Mouse (Mus musculus) cerebellum, adult 9-10 months (tissue): ENCODE data around the gene Baz2b.
A peak's percentile ranks its signal among the peaks of the same experiment; 100 is the strongest.

Experiments used
- DNase-seq: peaks from one replicate; pipeline ENCODE4 v3.0.0; 2022

Baz2b gene

GRCm38 (mm10) chr2:60209703-60210651 lies at the start of gene Baz2b, which contains the start of gene March7:
Gene Baz2b, minus strand, starts transcription at chr2:60209839.
Gene March7, plus strand, starts transcription at chr2:60209887.
- DNase-seq = peak; percentile 79

- no peak for DNase-seq
These were observed 49.5 kb upstream of the Baz2b start for GRCm38 (mm10) chr2:60259186-60259585.

DNA sequence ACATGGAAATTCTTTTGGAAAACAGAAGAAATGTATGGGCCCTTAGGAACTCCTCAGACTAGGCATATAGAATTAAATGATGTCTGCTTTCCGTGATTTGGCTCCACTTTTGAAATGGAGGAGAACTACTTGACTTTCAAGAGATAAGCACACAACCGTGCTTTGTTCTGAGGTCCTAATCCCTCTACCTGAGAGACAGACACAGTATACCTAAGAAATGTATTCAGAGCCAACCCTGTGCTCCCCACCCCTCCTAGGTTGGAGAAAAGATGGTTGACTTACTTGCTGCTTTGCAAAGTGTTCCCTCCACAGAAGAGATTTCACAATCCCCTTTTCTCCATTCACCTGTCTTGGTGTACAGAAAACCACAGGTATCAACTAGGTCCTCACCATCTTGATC lies 47.1 kb upstream of the Baz2b start:
- DNase-seq = no peak

- DNase-seq = no peak
These were observed 43.9 kb upstream of the Baz2b start for GRCm38 (mm10) chr2:60253506-60253905.

DNA sequence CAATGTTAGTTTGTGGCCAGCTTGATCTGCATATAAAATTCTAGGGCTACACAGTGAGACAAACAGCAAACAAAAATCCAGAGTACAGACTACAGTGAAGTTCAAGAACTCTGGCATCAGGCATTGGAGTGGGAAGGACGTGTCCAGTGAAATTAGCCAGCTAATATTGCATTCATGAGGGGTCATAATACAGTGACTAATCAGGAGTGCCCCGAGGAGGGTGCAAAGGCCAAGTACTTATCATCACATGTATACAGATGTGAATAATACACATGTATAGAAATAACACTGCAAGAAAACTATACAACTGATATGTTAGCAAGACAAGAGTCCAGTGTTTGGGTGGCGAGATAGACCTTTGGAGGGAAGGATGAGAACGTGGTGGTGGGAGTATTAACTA lies 43.1 kb upstream of the Baz2b start:
- no peak for DNase-seq

DNA sequence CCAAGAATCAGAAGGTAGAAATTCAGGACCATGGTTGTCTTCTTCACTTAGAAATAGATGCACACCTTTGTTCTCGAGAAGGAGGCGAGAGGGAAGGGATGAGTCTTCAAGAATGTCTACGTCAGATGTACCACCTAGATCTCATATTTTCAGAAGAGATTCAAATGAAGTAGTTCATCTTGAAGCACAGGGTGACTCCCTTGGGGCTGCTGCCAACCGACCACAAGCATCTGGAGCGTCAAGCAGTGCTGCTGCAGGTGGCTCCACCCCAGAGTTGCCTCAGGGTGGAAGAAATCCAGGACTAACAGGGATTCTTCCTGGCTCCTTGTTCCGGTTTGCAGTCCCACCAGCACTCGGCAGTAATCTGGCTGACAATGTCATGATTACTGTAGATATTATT lies 24.9 kb upstream of the Baz2b start:
- no peak for DNase-seq

GRCm38 (mm10) chr2:60233147-60233546 lies 23.5 kb upstream of the Baz2b start:
- no peak for DNase-seq

- DNase-seq = no peak
These were observed 20.7 kb upstream of the Baz2b start for GRCm38 (mm10) chr2:60230361-60230760.

GRCm38 (mm10) chr2:60228470-60228869 lies 18.8 kb upstream of the Baz2b start:
- no peak for DNase-seq

GRCm38 (mm10) chr2:60223489-60223888 lies 13.8 kb upstream of the Baz2b start:
- no peak for DNase-seq

- DNase-seq = no peak
These were observed 12.3 kb upstream of the Baz2b start for GRCm38 (mm10) chr2:60221954-60222353.

DNA sequence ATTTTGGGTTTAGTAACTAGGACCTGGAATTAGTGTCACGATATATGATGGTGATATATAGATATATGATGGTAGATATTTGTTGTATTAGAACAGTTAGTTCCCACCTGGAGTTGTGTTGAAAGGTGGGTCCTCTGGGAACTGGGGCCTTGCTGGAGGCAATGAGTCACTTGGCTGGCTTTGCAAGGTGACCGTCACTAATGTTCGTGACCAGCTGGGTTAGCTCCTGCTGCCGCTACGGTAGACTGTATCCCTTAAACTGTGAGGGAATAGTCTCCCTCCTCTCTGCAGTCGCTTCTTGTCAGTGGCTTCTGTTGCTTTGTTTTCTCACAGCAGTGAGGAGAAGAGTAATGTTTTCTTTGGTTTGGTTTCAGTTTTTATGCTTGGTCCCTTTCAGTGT lies 11.6 kb upstream of the Baz2b start:
- peak; percentile 50 for DNase-seq

DNA sequence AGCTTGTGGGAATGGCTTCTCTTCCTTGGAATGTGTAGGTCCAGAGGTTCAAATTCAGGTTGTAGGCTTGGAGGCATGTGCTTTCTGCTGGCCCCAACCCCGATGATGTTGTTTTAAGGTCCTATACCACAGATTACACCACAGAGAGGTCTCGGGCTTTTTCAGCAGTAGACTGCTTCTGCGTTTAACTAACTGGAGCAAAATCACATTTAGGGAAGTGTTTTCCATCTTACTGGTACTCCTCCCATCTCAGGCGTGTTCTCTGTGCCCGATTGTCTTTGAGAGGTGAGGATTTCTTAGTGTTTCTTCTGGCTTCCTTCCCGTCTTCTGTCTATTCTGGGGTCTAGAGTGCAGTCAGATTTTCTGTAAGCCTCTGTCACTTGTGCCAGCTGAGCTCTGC lies 8.0 kb upstream of the Baz2b start:
- DNase-seq = no peak

GRCm38 (mm10) chr2:60216547-60217153 lies 7.0 kb upstream of the Baz2b start:
- no peak for DNase-seq

DNA sequence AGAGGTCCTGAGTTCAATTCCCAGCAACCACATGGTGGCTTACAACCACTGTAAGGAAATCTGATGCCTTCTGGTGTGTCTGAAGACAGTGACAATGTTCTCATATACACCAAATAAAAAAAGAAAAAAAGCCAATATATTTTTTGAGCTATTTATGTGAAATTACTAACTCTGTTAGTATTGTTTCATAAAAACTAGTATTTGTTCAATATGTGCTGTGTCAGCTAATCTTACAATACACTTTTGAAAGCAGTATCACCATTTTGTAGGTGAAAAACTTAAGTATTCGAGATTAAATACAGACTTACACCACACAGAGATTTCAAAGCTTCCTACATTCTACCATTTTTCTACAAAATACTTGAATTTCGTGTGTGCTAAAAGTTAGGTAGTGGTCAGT lies 5.0 kb upstream of the Baz2b start:
- no peak for DNase-seq

GRCm38 (mm10) chr2:60212488-60212887 lies 2.8 kb upstream of the Baz2b start:
- DNase-seq = no peak

GRCm38 (mm10) chr2:60210821-60211220 lies 1.2 kb upstream of the Baz2b start:
- peak; percentile 39 for DNase-seq

DNA sequence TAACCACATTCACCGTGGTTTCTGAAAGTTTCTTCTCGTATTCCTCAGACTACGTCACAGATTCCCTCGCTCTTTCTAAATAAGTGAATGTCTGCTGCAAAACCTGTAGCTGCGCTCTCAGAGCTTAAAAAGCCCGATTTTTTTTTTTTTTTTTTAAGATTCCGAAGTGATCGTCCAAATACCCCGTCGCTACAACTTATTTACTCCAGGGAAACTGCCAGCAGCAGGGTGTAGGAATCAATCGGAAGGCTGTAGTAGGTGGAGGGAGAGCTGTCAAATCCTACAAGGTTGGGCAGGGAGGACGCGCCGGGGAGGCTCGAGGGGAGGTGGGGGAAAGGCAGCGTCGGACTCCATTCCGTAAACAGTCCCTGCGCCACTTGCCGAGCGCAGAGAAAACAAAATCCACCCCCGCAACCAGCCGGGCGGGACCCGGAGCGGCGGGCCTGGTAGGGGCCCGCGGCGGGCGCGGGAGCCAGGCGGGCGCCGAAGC lies 472 bp downstream of the Baz2b start:
- peak; percentile 63 for DNase-seq

DNA sequence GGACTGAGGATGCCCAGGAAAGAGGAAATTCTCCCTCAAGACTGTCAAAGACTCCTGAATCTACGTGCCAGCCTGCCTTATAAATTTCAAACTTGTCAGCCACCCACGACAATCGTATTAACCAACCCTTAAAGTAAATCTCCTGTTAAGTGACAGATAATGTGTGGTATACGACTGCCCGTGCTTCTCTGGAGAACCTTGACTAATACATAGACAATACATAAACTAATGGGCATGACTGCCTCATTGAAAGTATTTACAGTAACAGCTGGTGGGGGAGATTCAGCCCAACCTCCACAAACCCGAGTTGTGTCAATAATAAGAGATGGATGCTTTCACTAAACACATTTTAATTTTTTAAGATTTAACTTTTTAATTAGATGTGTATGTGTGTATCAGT lies 3.8 kb downstream of the Baz2b start:
- DNase-seq = no peak

DNA sequence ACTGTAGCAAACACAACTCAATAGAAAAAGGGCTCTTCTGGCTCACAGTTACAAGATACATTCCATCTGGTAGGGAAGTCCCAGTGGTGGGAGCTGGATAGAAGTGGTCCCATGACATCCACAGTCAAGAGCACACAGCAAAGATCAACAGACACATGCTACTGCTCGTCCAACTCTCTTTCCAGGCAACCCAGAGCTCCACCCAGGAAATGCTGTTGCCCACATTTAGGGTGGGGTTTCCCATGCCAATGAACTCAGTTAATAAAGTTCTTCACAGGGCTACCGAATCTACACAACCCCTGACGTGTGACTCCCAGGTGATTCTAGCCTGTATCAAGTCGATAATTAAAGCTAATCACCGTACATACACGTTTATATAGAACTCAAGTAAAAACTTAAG lies 5.5 kb downstream of the Baz2b start:
- no peak for DNase-seq

GRCm38 (mm10) chr2:60203733-60204132 lies 5.9 kb downstream of the Baz2b start:
- DNase-seq = no peak

GRCm38 (mm10) chr2:60202900-60203530 lies 6.6 kb downstream of the Baz2b start:
- DNase-seq = no peak

- no peak for DNase-seq
These were observed 9.0 kb downstream of the Baz2b start for GRCm38 (mm10) chr2:60200667-60201066.
